Mouse (Mus musculus) ES-E14 (cell line): ENCODE results near the gene Srgap2. TPM values are rescaled to one million over a fixed set of nuclear protein-coding genes. Genes with fewer than 3 reads are reported as not detected.

Source experiments
- DNase-seq: peaks from one replicate; pipeline ENCODE4 v3.0.0-alpha.2; 2013; ENCODE audit warnings: low read depth, low spot score
- H3K27ac ChIP-seq: 2 replicates; pipeline ENCODE4 v1.5.1; 2012; ENCODE audit warnings: low read depth, mild to moderate bottlenecking, low read length, moderate library complexity, mixed read lengths; ENCODE audit not compliant: poor library complexity, insufficient read depth, severe bottlenecking
- H3K36me3 ChIP-seq: 2 replicates; pipeline ENCODE4 v1.6.1; 2012; ENCODE audit warnings: mild to moderate bottlenecking, low read length, moderate library complexity, mixed read lengths; ENCODE audit not compliant: control insufficient read depth, poor library complexity, insufficient read depth, severe bottlenecking
- H3K4me1 ChIP-seq, 2 experiments: fragments of 150-350 bp in 1 of 2; sonication (generic) in 1 of 2; 2 replicates each; pipeline ENCODE4 v1.6.1; 2012; ENCODE audit warnings: low read length in 2 of 2, mild to moderate bottlenecking in 1 of 2, mixed read lengths in 1 of 2; ENCODE audit not compliant: control insufficient read depth in 2 of 2, insufficient read depth in 2 of 2, poor library complexity in 1 of 2
- H3K4me3 ChIP-seq, 2 experiments: fragments of 150-350 bp in 1 of 2; sonication (generic) in 1 of 2; 2 replicates each; pipeline ENCODE4 v1.5.1; 2012; ENCODE audit warnings: low read length in 2 of 2, low read depth in 1 of 2, mild to moderate bottlenecking in 1 of 2, mixed read lengths in 1 of 2; ENCODE audit not compliant: insufficient read depth in 1 of 2, poor library complexity in 1 of 2, severe bottlenecking in 1 of 2
- H3K9ac ChIP-seq: 2 replicates; pipeline ENCODE4 v1.6.1; 2012; ENCODE audit warnings: low read depth, mild to moderate bottlenecking, low read length, mixed read lengths; ENCODE audit not compliant: poor library complexity, insufficient read depth, severe bottlenecking
- H3K9me3 ChIP-seq: fragments of 150-350 bp; sonication (generic); 2 replicates; pipeline ENCODE4 v1.6.1; 2012; ENCODE audit warnings: low read depth, mild to moderate bottlenecking, low read length; ENCODE audit not compliant: control insufficient read depth, insufficient read depth
- CHD2 ChIP-seq: IDR thresholded peaks from 2 replicates; pipeline ENCODE4 v1.6.1; 2014; ENCODE audit warnings: mild to moderate bottlenecking, low read depth, low read length, inconsistent platforms
- HCFC1 ChIP-seq: IDR thresholded peaks from 2 replicates; pipeline ENCODE4 v1.6.1; 2012; ENCODE audit warnings: low read length, inconsistent platforms, borderline replicate concordance; ENCODE audit not compliant: insufficient read depth
- MAFK ChIP-seq: IDR thresholded peaks from 2 replicates; pipeline ENCODE4 v1.6.1; 2014; ENCODE audit warnings: mild to moderate bottlenecking, low read depth, low read length, inconsistent platforms; ENCODE audit not compliant: insufficient read depth
- ZC3H11A ChIP-seq: IDR thresholded peaks from 2 replicates; pipeline ENCODE4 v1.6.1; 2012; ENCODE audit warnings: low read depth, mild to moderate bottlenecking, inconsistent platforms, low read length, borderline replicate concordance
- ZNF384 ChIP-seq: IDR thresholded peaks from 2 replicates; pipeline ENCODE4 v1.6.1; 2012; ENCODE audit warnings: low read depth, low read length, inconsistent platforms
- in situ Hi-C, 2 experiments: fragments of 600-800 bp; cut with MboI; formaldehyde crosslinking; loops; one replicate each; pipeline ENCODE4 v1.15.1; 2025; ENCODE audit warnings: low sequenced_read_pairs in 2 of 2, inconsistent platforms in 1 of 2; ENCODE audit not compliant: unreplicated experiment in 2 of 2
- total RNA-seq: library from RNA; depleted of rRNA; stranded (reverse); fragments of 300-350 nt; gene quantifications from 2 replicates; pipeline ENCODE4 v1.2.3, GENCODE M21; 2012

Gene Srgap2
- total RNA-seq, 1 experiment = 26.4 TPM

DNA sequence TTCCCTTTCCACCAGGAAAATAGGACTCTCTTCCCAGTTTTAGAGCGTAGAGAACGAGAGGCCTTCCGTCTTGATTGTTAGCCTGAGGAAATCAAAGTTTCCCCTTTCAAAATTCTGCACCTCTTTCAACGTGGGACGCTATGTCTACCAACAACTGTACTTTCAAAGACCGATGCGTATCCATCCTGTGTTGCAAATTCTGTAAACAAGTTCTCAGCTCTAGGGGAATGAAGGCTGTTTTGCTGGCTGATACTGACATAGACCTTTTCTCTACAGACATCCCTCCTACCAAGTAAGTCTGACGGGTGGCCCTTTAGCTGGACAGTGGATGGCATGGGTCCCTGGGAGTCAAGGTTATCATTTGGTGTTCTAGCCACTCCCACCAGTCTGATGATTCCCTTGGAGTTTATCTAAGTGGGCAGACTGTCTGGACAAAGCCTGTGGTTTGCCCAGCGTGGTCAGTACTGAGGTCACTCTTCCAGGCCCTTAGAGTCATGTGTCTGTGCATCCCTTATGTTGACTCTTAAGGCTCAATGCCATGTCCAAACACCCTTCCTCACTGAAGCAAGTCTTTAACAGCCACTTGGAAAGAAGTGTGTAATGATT lies 1.5 kb upstream of the Srgap2 start:
- DNase-seq = no peak
- H3K36me3 ChIP-seq = no peaks in the 10 kb centered on the region
- no peaks in the 10 kb centered on the region for H3K9me3 ChIP-seq
- peak overlapping the region; percentile 95; the same call in 1 of the 2 replicates for H3K9ac ChIP-seq
- H3K4me3 ChIP-seq = peak overlapping the region; percentile 93 to 97
- TF ChIP-seq MAFK (no peak), ZNF384 (no peak), ZC3H11A (no peak), HCFC1 (no peak), CHD2 (no peak)
- in situ Hi-C loops = no loop called here
- peaks cover 7 to 16% of the 10 kb centered on the region in 2 experiments; a peak in 3 of 4 replicates for H3K4me1 ChIP-seq
- H3K27ac ChIP-seq = no peak overlapping the region

DNA sequence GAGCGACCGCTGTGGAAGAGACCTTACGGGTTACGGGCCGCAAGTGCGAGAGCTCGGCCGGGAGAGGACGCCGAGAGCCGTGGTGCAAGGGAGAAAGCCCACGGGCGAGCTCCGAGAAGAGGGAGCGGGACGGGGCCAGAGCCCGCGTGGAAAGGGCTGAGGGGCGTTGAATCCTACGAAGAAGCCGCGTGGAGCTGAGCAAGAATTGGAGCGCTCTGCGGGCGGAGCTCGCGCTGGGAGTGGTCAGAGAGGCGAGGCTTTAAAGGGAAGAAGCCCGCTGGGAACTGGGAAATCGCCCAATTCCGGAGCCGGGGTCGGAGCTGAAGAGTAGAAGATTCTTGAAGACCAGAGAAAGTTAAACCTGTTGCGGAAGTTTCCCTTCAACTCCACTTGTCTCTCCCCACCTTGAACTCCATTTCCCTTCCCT lies 942 bp upstream of the Srgap2 start:
- DNase-seq = peak; percentile 69
- in situ Hi-C loops = no loop called here

DNA sequence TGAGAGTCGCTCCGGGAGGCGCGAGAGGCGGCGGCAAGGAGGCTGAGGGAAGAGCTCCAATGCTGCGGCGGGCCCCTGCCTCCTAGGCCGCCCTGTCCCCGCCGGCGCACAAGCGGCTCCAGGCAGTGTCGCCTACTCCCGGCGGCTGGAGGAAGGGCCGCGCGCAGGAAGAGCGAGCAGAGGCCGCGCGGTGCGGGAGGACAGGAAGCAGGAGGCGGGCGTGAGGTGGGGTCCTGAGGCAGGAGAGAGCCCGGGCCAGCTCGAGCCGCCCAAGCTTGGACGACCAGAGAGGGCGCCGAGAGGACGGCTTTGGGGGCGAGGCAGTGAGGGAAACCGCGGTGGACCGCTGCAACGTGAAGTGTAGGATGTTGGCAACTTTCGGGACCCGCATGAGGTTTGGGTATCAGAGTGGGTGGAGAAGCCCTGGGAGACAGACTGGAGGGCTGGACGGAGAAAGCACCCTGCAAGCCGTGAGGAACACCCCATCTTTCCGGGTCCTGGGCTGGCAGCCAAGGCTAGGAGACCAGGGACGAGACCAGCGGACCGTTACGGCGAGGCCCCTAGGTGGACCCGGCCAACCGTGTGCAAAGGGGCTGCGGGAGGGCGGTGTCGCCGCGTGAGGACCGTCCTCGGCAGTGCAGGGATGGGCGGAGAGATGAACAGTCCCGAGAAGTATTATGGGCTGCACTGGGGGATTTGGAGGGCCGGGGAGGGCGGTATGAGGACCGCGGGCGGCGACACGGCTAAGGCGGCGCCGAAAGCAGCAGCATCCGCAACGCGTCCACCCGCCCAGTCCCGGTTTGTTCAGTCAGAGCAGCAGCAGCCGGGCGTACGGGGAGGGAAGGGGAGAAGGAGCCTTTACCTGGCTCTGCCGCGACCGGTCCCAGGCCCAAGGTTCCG lies 531 bp downstream of the Srgap2 start:
- H3K27ac ChIP-seq = no peak overlapping the region
- no peaks in the 10 kb centered on the region for H3K36me3 ChIP-seq
- no peak for DNase-seq
- H3K9ac ChIP-seq = peak overlapping the region; percentile 82
- TF ChIP-seq ZC3H11A (no peak), HCFC1 (0 out of 2 replicates have a peak, but pooled peaks have one; percentile 17)
- in situ Hi-C loops = no loop called here
- H3K4me3 ChIP-seq = peak overlapping the region; percentile 72 to 84
- H3K9me3 ChIP-seq = no peaks in the 10 kb centered on the region
- H3K4me1 ChIP-seq = peaks cover 7 to 17% of the 10 kb centered on the region in 2 experiments; a peak in 3 of 4 replicates

More for the DNA sequence above, 942 bp upstream of the Srgap2 start:
- no peaks in the 10 kb centered on the region for H3K9me3 ChIP-seq
- peaks cover 7 to 17% of the 10 kb centered on the region in 2 experiments; a peak in 3 of 4 replicates for H3K4me1 ChIP-seq
- TF ChIP-seq ZNF384 (0 out of 2 replicates have a peak, but pooled peaks have one; percentile 2), MAFK (no peak), ZC3H11A (0 out of 2 replicates have a peak, but pooled peaks have one; percentile 1), HCFC1 (no peak), CHD2 (no peak)
- H3K4me3 ChIP-seq = peak overlapping the region; percentile 93 to 97
- peak overlapping the region; percentile 91 for H3K27ac ChIP-seq
- H3K36me3 ChIP-seq = no peaks in the 10 kb centered on the region
- peak overlapping the region; percentile 95 for H3K9ac ChIP-seq

DNA sequence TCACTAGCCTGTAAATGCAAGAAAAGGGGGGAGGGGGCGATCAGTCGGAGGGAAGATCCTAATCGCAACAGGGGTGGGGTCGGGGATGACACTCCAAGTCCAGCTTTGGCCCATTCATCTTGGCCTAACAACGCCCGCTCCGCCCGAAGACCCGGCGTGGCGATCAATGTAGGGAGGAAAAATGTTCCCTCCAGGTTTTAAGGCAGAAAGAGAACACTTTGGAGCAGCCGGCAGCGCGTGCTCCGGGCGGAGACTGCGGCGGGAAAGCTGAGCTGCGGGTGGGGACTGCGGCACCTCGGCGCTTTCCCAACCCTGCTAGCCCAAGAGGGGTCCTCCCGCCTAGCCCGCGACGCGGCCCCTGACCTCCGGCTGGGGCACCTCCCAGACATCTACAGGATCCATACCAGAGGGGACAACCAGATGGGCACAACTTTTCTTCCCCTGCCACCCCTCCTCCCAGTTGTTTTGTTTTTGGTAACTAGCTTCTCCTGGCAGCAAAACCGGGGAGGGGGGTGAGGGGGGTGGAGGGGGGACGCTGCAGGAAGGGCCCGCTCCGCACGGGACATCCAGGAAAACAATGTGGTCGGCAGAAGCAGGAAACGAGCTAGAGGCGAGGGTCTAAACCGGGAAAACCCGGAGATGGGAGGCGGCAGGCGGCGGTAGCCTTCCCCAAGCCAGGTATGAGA lies 1.4 kb downstream of the Srgap2 start:
- no peaks in the 10 kb centered on the region for H3K9me3 ChIP-seq
- no peak for TF ChIP-seq HCFC1
- no peak for TF ChIP-seq ZC3H11A
- TF ChIP-seq ZNF384 = no peak
- TF ChIP-seq MAFK = no peak
- TF ChIP-seq CHD2 = no peak
- in situ Hi-C loops = no loop called here

More for the DNA sequence above, 1.4 kb downstream of the Srgap2 start:
- Histone ChIP-seq H3K9ac (peak overlapping the region; percentile 82), H3K4me3 (peak overlapping the region; percentile 72 to 84), H3K27ac (no peak overlapping the region), H3K36me3 (no peaks in the 10 kb centered on the region), H3K4me1 (peaks cover 7 to 17% of the 10 kb centered on the region in 2 experiments; a peak in 3 of 4 replicates)
- DNase-seq = peak; percentile 30
